Mouse (Mus musculus): ENCODE results near the gene Egfl8.

- TF ChIP-seq CTCF (IDR thresholded peaks at IDR 0.05; ENCODE audit: low read depth) (no peak), EP300 (IDR thresholded peaks at IDR 0.05; ENCODE audit: low read depth) (no peak)
Measured at GRCm38 (mm10) chr17:34662468-34662867, 46.7 kb upstream of the Egfl8 start.
